Mouse (Mus musculus): ENCODE data around the gene Zfp710. TPM values are rescaled to one million over a fixed set of nuclear protein-coding genes. Genes with fewer than 3 reads are reported as not detected.
"Not testable (repeated sequence)": the region's sequence is repeated elsewhere in the genome, so short reads cannot be mapped to it uniquely, and the experiment has no call there.

Zfp710 gene
- 11.2 and 11.8 TPM in 2 replicates for polyA plus RNA-seq (2014; fragmentation: Nextera tagmentation; extraction: Ambion mirVana)

DNA sequence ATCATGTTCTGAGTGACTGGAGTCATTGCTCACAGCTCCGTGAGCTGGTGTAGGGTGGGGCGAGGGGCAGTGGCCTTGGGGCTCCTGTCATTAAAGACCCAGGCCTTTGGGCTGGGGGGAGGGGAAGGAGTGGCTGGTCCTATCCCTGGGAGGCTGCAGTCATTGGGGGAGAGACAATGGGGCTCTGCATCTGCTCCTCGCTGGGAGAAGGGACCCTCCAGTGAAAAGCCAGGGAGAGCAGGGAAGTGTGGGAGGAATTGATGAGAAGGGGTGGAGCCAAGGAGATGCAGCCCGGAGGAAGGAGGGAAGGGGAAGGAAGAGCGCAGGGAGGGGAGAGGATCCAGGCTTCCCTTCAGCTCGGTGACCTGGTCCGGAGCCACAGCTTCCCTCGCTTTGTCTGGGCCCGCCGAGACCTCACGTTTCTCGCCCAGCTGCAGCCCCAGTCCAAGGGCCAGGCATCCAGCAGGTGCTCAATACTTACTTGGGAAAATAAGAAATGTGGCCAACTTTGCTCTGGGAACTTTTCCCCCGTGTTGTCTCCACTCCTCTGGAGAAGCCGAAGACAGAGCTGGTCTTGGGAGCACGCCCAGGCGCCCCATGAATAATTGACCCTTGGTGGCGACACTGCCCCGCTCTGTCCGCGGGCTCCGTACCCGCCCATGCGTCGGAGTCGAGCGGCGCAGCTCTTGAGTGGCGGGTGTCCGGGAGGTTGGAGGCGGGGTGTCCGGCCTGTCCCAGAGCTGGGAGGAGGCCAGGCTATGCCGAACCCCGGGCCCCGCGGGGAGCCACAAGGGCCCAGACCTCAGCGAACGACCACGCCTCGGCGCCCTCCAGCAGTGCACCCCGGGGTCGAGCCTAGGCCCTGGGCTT, at the start of gene Zfp710:
TSS of gene Zfp710 (plus strand) at position 294 of the 870 bp plus-strand sequence.
- no peaks in the 10 kb centered on the region for H3K36me3 ChIP-seq (ENCODE audit: control insufficient read depth, insufficient read depth, low read length)
- H3K4me2 ChIP-seq, result peak within 1 kb of the TSS; percentile 95
- peak within 1 kb of the TSS; percentile 97 for H3K9ac ChIP-seq (ENCODE audit: low read depth, low read length)
- no peaks in the 10 kb centered on the region for H3K9me3 ChIP-seq (replicated peaks; ENCODE audit: control insufficient read depth, low read length)
- ATAC-seq (replicated peaks; ENCODE audit: insufficient number of reproducible peaks, low FRiP score, low TSS enrichment), result peak; percentile 77
- WGBS (ENCODE audit: insufficient replicate concordance), result 1% methylated on average over 42 of the region's 42 CpGs
- H3K4me3 ChIP-seq (ENCODE audit: low read depth, low read length), result peak within 1 kb of the TSS; percentile 89
- H3K27ac ChIP-seq (ENCODE audit: low read depth, low read length), result peak within 1 kb of the TSS; percentile 96
- H3K27me3 ChIP-seq (ENCODE audit: control insufficient read depth, insufficient read depth, low read length), result no peaks in the 10 kb centered on the region
- H3K4me1 ChIP-seq (ENCODE audit: control insufficient read depth, insufficient read depth, low read length), result peaks cover 26% of the 10 kb centered on the region; the same call in 1 of the 2 replicates

DNA sequence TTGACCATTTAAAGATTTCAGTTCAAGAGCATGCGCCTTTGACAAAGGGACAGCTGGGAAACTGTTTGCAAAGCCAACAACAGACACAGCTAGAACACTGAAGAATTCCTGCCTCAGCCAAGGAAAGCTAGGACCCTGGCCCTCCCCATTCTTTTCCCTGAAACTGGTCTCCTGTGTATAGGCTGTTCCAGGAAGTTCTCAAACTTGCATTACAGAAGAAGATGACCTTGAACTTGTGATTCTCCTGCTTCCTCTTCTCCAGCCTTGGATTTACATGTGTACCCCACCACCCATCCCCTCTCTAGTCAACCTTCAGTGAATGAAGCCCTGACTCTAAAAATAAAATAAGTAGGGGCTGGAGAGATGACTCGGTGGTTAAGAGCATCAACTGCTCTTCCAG, 49.3 kb upstream of the Zfp710 start:
- Histone ChIP-seq H3K9me3 (replicated peaks; ENCODE audit: control insufficient read depth, low read length) (no peaks in the 10 kb centered on the region), H3K4me1 (ENCODE audit: control insufficient read depth, insufficient read depth, low read length) (no peaks in the 10 kb centered on the region), H3K4me2 (no peak overlapping the region), H3K4me3 (ENCODE audit: low read depth, low read length) (no peak overlapping the region), H3K9ac (ENCODE audit: low read depth, low read length) (no peak overlapping the region), H3K36me3 (ENCODE audit: control insufficient read depth, insufficient read depth, low read length) (no peaks in the 10 kb centered on the region), H3K27me3 (ENCODE audit: control insufficient read depth, insufficient read depth, low read length) (no peaks in the 10 kb centered on the region), H3K27ac (ENCODE audit: low read depth, low read length) (no peak overlapping the region)
- WGBS (ENCODE audit: insufficient replicate concordance), result 84% methylated on average over 2 of the region's 2 CpGs
- ATAC-seq (replicated peaks; ENCODE audit: insufficient number of reproducible peaks, low FRiP score, low TSS enrichment), result no peak

DNA sequence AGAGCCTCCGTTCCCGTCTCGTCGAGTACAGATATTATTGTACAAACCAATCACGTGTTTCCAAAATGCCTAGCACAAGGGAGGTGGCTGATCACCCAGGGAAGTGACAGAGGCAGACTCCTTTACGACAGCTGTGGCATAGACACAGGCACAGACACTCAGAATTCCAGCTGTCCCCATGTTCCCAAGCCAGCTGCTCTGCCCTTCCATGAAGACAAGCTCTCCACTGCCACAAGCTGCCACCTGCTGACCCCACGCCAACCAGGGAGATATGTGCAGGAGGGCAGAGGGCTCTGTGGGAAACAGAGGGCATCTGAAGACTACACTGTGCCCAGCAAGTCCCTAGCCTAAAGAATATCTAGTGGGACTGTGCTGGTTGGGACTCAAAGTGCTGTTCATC, 37.9 kb upstream of the Zfp710 start:
- ATAC-seq (replicated peaks; ENCODE audit: insufficient number of reproducible peaks, low FRiP score, low TSS enrichment), result no peak
- no peak overlapping the region for H3K9ac ChIP-seq (ENCODE audit: low read depth, low read length)
- H3K4me1 ChIP-seq (ENCODE audit: control insufficient read depth, insufficient read depth, low read length), result no peaks in the 10 kb centered on the region
- 73% methylated on average over 7 of the region's 7 CpGs for WGBS (ENCODE audit: insufficient replicate concordance)
- no peaks in the 10 kb centered on the region for H3K27me3 ChIP-seq (ENCODE audit: control insufficient read depth, insufficient read depth, low read length)
- H3K36me3 ChIP-seq (ENCODE audit: control insufficient read depth, insufficient read depth, low read length), result no peaks in the 10 kb centered on the region
- H3K4me2 ChIP-seq, result no peak overlapping the region
- no peak overlapping the region for H3K27ac ChIP-seq (ENCODE audit: low read depth, low read length)
- no peak overlapping the region for H3K4me3 ChIP-seq (ENCODE audit: low read depth, low read length)
- H3K9me3 ChIP-seq (replicated peaks; ENCODE audit: control insufficient read depth, low read length), result no peaks in the 10 kb centered on the region

DNA sequence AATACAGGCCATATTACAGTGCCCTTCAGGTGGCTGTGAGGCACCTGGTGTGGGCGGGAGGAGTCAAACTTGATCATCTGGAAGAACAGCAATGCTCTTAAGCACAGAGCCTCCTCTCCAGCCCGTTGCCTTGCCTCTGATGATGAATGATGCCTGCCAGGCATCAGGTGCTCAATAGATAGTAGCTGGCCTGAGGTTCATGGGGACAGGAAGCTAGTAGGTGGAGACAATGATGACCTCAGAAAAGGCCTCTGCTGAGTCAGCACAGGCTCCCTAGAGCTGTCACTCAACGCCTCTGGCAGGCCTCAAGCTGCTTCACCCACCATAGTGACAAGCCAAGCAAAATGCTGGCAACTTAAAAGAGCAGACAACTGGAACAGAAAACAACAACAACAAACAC, 36.9 kb upstream of the Zfp710 start:
- WGBS (ENCODE audit: insufficient replicate concordance), result 46% methylated on average over 3 of the region's 3 CpGs
- ATAC-seq (replicated peaks; ENCODE audit: insufficient number of reproducible peaks, low FRiP score, low TSS enrichment), result no peak
- no peaks in the 10 kb centered on the region for H3K27me3 ChIP-seq (ENCODE audit: control insufficient read depth, insufficient read depth, low read length)
- H3K27ac ChIP-seq (ENCODE audit: low read depth, low read length), result no peak overlapping the region
- H3K4me3 ChIP-seq (ENCODE audit: low read depth, low read length), result no peak overlapping the region
- H3K4me2 ChIP-seq, result no peak overlapping the region
- H3K36me3 ChIP-seq (ENCODE audit: control insufficient read depth, insufficient read depth, low read length), result no peaks in the 10 kb centered on the region
- no peaks in the 10 kb centered on the region for H3K9me3 ChIP-seq (replicated peaks; ENCODE audit: control insufficient read depth, low read length)
- H3K9ac ChIP-seq (ENCODE audit: low read depth, low read length), result no peak overlapping the region
- no peaks in the 10 kb centered on the region for H3K4me1 ChIP-seq (ENCODE audit: control insufficient read depth, insufficient read depth, low read length)

DNA sequence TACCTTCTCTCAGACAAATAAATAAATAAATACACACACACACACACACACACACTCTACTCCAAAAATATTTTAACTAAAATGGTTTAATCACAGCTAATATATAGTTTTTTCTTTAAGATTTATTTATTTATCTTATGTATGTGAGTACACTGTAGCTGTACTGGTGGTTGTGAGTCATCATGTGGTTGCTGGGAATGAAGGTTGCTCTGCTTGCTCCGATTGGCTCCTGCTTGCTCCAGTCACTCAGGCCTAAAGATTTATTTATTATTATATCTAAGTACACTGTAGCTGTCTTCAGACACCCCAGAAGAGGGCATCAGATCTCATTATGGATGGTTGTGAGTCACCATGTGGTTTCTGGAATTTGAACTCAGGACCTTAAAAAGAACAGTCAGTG, 36.1 kb upstream of the Zfp710 start:
- 87% methylated on average over 1 of the region's 1 CpGs for WGBS (ENCODE audit: insufficient replicate concordance)
- not testable (repeated sequence) for H3K4me2 ChIP-seq; H3K36me3 ChIP-seq (ENCODE audit: control insufficient read depth, insufficient read depth, low read length); ATAC-seq (replicated peaks; ENCODE audit: insufficient number of reproducible peaks, low FRiP score, low TSS enrichment); H3K4me3 ChIP-seq (ENCODE audit: low read depth, low read length); H3K9ac ChIP-seq (ENCODE audit: low read depth, low read length); H3K27ac ChIP-seq (ENCODE audit: low read depth, low read length); H3K9me3 ChIP-seq (replicated peaks; ENCODE audit: control insufficient read depth, low read length); H3K27me3 ChIP-seq (ENCODE audit: control insufficient read depth, insufficient read depth, low read length); H3K4me1 ChIP-seq (ENCODE audit: control insufficient read depth, insufficient read depth, low read length)

DNA sequence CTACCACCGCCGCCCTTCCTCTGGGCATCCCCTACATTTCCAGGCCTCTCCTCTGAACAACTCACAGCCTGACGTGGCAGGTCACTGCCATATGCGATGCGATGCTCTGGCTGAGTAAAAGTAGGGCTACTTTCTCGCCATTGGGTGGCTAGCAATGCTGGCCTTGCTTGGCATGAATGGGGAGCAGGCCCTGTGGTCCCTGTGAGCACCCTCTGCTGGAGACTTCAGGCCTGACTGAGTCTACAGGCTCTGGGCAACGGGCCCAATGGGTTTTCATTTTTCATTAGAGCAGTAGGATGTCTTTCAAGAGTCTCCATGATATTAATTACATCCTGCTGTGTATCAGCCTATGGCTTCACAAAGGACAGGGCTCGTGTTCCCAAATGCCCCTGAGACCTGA, 30.1 kb upstream of the Zfp710 start:
- Histone ChIP-seq H3K36me3 (ENCODE audit: control insufficient read depth, insufficient read depth, low read length) (no peaks in the 10 kb centered on the region), H3K27ac (ENCODE audit: low read depth, low read length) (no peak overlapping the region), H3K4me1 (ENCODE audit: control insufficient read depth, insufficient read depth, low read length) (no peaks in the 10 kb centered on the region), H3K9ac (ENCODE audit: low read depth, low read length) (peak overlapping the region; percentile 16; the same call in 1 of the 2 replicates), H3K4me2 (no peak overlapping the region), H3K9me3 (replicated peaks; ENCODE audit: control insufficient read depth, low read length) (no peaks in the 10 kb centered on the region), H3K27me3 (ENCODE audit: control insufficient read depth, insufficient read depth, low read length) (no peaks in the 10 kb centered on the region), H3K4me3 (ENCODE audit: low read depth, low read length) (no peak overlapping the region)
- ATAC-seq (replicated peaks; ENCODE audit: insufficient number of reproducible peaks, low FRiP score, low TSS enrichment), result no peak
- 33% methylated on average over 8 of the region's 8 CpGs for WGBS (ENCODE audit: insufficient replicate concordance)

DNA sequence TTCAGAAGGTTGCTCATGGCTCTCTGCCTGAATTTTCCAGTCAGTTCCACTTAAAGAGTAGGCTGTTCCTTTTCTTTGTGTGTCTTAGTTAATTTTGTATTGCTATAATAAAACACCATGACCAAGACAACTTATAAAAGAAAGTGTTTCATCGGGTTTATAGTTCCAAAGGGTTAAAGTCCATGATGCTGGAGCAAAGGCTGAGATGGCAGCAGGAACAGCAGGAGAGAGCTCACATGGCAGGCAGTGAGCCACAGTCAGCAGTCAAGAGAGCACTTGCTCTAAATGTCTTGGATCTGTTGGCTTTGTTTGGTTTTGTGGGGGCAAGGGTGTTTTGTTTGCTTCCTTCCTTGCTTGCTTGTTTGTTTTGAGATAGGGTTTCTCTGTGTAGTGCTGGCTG, 26.9 kb upstream of the Zfp710 start:
- Histone ChIP-seq H3K27me3 (ENCODE audit: control insufficient read depth, insufficient read depth, low read length) (no peaks in the 10 kb centered on the region), H3K36me3 (ENCODE audit: control insufficient read depth, insufficient read depth, low read length) (no peaks in the 10 kb centered on the region), H3K4me3 (ENCODE audit: low read depth, low read length) (no peak overlapping the region), H3K9ac (ENCODE audit: low read depth, low read length) (no peak overlapping the region), H3K4me1 (ENCODE audit: control insufficient read depth, insufficient read depth, low read length) (no peaks in the 10 kb centered on the region), H3K4me2 (no peak overlapping the region), H3K9me3 (replicated peaks; ENCODE audit: control insufficient read depth, low read length) (no peaks in the 10 kb centered on the region), H3K27ac (ENCODE audit: low read depth, low read length) (no peak overlapping the region)
- no peak for ATAC-seq (replicated peaks; ENCODE audit: insufficient number of reproducible peaks, low FRiP score, low TSS enrichment)
- 77% methylated on average over 1 of the region's 1 CpGs for WGBS (ENCODE audit: insufficient replicate concordance)

DNA sequence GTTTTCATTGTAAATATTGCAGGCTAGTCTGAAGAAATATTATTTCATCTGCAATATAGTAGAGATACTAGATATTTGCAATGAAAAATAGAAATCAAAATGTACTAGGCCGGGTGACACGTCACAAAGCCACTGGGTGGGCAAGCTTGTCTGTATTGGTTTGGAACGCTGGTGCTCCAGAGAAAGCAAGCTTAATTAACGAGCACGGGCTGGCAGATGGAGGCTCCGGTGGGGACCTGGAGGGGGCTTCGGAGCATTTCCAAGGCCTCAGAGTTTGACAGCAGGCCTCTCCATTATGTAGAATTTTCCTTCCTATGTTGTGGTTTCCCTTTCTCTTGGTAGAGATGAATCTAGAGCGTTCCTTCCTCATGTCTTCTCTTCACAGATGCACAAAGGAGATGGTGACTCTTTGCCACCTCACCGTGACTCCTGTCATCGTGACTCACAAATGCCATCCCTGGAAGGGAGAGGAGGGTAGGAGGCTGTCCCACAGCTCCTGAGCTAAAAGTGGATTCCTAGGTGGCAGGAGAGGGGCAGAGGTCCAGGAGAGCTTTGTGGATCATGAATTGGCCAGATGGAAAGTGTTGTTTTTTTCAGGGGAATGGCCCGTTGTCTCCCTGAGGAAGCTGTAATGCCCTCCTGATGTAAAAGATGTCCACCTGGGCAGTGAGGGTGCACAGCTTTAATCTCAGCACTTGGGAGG, 22.1 kb upstream of the Zfp710 start:
- no peak overlapping the region for H3K27ac ChIP-seq (ENCODE audit: low read depth, low read length)
- H3K4me3 ChIP-seq (ENCODE audit: low read depth, low read length), result no peak overlapping the region
- no peaks in the 10 kb centered on the region for H3K36me3 ChIP-seq (ENCODE audit: control insufficient read depth, insufficient read depth, low read length)
- no peaks in the 10 kb centered on the region for H3K4me1 ChIP-seq (ENCODE audit: control insufficient read depth, insufficient read depth, low read length)
- 80% methylated on average over 11 of the region's 11 CpGs for WGBS (ENCODE audit: insufficient replicate concordance)
- no peak overlapping the region for H3K4me2 ChIP-seq
- no peaks in the 10 kb centered on the region for H3K9me3 ChIP-seq (replicated peaks; ENCODE audit: control insufficient read depth, low read length)
- ATAC-seq (replicated peaks; ENCODE audit: insufficient number of reproducible peaks, low FRiP score, low TSS enrichment), result no peak
- H3K27me3 ChIP-seq (ENCODE audit: control insufficient read depth, insufficient read depth, low read length), result no peaks in the 10 kb centered on the region
- no peak overlapping the region for H3K9ac ChIP-seq (ENCODE audit: low read depth, low read length)
